Mouse (Mus musculus) neutrophil, adult 83 days (primary cell): ENCODE data around the gene Scml4. TPM values are rescaled to one million over a fixed set of nuclear protein-coding genes. Genes with fewer than 3 reads are reported as not detected.

ENCODE experiments used
- total RNA-seq, 2 experiments: library from RNA; stranded (reverse); gene quantifications; one replicate each; pipeline ENCODE4 v1.2.4; 2023

Gene Scml4
- total RNA-seq, result 1 to 10 TPM; 1.7 to 2.0 TPM

DNA sequence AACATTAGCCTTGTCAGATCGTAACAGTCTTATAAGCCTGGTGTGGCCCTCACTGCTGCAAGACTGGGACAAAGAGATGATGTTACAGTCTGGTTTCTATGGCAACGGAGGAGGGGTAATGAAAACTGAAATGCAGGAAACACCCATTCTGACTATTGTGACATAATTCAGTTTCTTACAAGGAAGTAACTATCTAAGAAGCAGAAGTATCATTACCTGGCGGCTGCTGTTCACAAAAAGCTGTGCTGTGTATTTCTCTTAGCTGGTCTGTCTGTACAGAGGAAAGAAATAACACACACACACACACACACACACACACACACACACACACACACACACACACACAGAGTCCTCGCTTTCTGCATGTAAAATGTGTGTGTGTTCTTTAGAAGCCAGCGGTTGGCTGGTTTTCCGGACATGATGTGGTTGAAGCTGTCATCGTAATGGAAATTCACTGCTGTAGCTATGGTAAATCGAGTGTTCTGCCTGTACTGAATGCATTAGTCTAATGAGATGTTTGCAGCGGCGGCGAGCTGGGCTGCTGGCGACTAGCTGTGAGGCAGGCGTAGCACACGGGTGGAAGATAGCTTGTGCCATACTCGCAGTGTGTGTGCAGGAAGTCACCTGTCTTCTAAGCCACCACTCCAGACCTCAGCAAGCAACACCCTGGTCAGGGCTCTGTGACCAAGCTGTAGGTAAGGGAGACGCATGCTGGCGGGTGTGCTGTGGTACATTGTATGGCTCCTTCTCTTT, at the start of gene Scml4:
Gene Scml4, plus strand, starts transcription at position 212 of the 753 bp plus-strand sequence.

Other genes starting within 250 kb of the Scml4 start
- gene Sec63, start 98.9 kb upstream of the Scml4 start, total RNA-seq, result 10 to 100 TPM; 27.0 to 32.9 TPM